Mouse (Mus musculus) spleen, postnatal 10 days (tissue): Measurements from ENCODE around the gene Gm21312.
"Not testable (repeated sequence)": the region's sequence is repeated elsewhere in the genome, so short reads cannot be mapped to it uniquely, and the experiment has no call there.

ENCODE experiments used
- DNase-seq, 2 experiments: peaks; one replicate each; pipeline ENCODE4 v3.0.0; 2021 to 2022; ENCODE audit warnings: low spot score in 2 of 2

Gm21312 gene

DNA sequence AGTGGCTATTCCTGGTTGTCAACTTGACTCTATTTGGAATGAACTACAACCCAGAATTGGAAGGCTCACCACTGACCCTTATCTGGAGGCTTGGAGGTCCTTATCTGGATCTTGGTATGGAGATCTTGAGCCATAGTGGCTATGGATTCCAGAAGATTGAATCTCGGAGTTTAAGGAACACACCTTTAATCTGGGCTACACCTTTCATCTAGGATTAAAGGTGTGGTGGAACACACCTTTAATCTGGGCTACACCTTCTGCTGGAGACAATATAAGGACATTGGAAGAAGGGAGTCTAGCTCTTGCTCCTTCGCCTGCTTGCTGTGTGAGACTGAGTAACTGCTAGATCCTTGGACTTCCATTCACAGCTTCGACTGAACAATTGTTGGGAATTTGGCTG is at the start of gene Gm21312:
Gm21312 (plus strand) TSS at position 301 of the 400 bp plus-strand sequence.
- not testable (repeated sequence) for DNase-seq

DNA sequence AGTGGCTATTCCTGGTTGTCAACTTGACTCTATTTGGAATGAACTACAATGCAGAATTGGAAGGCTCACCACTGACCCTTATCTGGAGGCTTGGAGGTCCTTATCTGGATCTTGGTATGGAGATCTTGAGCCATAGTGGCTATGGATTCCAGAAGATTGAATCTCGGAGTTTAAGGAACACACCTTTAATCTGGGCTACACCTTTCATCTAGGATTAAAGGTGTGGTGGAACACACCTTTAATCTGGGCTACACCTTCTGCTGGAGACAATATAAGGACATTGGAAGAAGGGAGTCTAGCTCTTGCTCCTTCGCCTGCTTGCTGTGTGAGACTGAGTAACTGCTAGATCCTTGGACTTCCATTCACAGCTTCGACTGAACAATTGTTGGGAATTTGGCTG is 34.1 kb upstream of the Gm21312 start, which contains the start of gene Gm21293:
Gm21293 (plus strand) TSS at position 301 of the 400 bp plus-strand sequence.
- not testable (repeated sequence) for DNase-seq

DNA sequence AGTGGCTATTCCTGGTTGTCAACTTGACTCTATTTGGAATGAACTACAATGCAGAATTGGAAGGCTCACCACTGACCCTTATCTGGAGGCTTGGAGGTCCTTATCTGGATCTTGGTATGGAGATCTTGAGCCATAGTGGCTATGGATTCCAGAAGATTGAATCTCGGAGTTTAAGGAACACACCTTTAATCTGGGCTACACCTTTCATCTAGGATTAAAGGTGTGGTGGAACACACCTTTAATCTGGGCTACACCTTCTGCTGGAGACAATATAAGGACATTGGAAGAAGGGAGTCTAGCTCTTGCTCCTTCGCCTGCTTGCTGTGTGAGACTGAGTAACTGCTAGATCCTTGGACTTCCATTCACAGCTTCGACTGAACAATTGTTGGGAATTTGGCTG is 25.6 kb upstream of the Gm21312 start, which contains the start of gene Gm6763:
Gm6763 (plus strand) TSS at position 301 of the 400 bp plus-strand sequence.
- DNase-seq, result not testable (repeated sequence)

DNA sequence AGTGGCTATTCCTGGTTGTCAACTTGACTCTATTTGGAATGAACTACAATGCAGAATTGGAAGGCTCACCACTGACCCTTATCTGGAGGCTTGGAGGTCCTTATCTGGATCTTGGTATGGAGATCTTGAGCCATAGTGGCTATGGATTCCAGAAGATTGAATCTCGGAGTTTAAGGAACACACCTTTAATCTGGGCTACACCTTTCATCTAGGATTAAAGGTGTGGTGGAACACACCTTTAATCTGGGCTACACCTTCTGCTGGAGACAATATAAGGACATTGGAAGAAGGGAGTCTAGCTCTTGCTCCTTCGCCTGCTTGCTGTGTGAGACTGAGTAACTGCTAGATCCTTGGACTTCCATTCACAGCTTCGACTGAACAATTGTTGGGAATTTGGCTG is 17.1 kb upstream of the Gm21312 start, which contains the start of gene Gm8764:
Gm8764 (plus strand) TSS at position 301 of the 400 bp plus-strand sequence.
- DNase-seq, result not testable (repeated sequence)

DNA sequence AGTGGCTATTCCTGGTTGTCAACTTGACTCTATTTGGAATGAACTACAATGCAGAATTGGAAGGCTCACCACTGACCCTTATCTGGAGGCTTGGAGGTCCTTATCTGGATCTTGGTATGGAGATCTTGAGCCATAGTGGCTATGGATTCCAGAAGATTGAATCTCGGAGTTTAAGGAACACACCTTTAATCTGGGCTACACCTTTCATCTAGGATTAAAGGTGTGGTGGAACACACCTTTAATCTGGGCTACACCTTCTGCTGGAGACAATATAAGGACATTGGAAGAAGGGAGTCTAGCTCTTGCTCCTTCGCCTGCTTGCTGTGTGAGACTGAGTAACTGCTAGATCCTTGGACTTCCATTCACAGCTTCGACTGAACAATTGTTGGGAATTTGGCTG is 8.6 kb upstream of the Gm21312 start, which contains the start of gene Gm21304:
Gm21304 (plus strand) TSS at position 301 of the 400 bp plus-strand sequence.
- DNase-seq, result not testable (repeated sequence)

GRCm38 (mm10) chr10:104185233-104185632 is 8.4 kb downstream of the Gm21312 start, which contains the start of gene Gm20765:
TSS of gene Gm20765 (plus strand) at chr10:104185533.
- DNase-seq, result not testable (repeated sequence)

DNA sequence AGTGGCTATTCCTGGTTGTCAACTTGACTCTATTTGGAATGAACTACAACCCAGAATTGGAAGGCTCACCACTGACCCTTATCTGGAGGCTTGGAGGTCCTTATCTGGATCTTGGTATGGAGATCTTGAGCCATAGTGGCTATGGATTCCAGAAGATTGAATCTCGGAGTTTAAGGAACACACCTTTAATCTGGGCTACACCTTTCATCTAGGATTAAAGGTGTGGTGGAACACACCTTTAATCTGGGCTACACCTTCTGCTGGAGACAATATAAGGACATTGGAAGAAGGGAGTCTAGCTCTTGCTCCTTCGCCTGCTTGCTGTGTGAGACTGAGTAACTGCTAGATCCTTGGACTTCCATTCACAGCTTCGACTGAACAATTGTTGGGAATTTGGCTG is 16.9 kb downstream of the Gm21312 start, which contains the start of gene Gm4340:
Gm4340 (plus strand) TSS at position 301 of the 400 bp plus-strand sequence.
- DNase-seq, result not testable (repeated sequence)

DNA sequence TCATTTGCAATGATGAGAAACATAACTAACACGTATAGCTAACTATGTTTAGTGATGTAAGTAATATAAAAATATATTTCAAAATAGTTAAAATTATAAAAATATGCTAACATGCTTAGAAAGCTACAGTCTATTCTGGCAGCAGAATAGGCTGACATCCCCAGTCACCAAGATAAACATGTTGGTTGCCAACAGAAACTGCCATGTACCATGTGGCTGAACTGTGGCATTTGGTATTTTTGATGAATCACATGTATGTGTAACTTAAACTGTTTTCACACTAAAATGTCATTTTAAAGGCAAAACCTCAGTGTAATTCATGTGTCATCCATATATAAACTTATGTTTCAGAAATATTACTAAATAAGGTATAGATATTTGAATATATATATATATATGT is 32.8 kb downstream of the Gm21312 start:
- DNase-seq, result no peak

- no peak for DNase-seq
Measured at GRCm38 (mm10) chr10:104210268-104210990, 33.6 kb downstream of the Gm21312 start.

DNA sequence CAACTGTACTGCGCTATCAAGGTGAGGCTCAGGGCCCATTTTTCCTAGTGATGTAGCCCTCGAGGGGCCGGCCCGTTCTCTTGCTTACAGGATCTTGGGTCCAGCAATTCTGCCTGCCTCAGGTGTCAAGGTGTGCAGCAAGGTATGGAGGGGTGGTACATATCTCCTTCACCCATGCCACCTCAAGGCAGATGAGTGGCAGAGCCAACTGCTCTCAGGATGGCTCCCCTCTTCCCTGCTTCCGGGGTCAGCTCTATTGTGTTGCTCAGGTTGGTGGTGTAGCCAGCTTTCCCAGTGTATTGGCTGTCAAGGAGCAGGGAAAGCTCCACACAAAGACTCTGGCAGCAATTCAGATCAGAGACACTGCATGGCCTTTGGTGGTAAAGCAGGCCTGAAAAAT is 37.7 kb downstream of the Gm21312 start:
- DNase-seq, result no peak

DNA sequence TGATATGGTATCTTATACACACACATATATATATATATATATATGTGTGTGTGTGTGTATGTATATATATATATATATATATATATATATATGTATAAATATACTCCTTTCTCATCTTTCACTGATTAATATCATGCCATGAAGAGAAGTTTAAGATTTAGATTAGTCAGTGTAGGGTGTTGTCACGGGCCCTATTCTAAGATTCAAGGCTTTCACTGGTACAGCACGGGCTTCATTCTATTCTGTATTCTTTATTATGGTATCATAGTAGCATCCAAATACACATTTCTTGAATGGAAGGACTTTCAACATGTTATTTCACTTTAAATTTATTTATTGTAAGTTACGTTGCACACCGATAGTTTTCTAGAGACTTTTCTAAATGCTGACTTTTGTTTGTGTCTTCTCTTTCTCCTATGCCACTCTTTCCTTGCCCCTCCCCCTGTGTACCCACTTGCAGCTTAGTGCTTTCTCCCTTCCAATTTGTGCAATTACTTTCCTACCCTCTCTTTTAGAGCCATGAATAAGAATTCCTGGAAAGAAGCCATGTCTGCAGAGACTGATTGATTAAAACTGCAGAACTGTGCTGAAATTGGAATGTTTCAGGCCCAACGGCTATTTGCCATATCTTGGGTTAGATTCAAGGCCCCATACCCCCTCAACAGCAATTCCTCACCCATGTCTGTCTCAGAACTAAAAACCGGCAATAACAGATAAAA is 43.6 kb downstream of the Gm21312 start:
- DNase-seq, result no peak
